Mouse (Mus musculus): ENCODE data around the gene Suv39h2.

Suv39h2 gene

GRCm38 (mm10) chr2:3474861-3475283 is at the start of gene Suv39h2:
TSS of gene Suv39h2 (minus strand) at chr2:3475031.
- DNase-seq (ENCODE audit: low read depth, low spot score): peak; percentile 83

DNA sequence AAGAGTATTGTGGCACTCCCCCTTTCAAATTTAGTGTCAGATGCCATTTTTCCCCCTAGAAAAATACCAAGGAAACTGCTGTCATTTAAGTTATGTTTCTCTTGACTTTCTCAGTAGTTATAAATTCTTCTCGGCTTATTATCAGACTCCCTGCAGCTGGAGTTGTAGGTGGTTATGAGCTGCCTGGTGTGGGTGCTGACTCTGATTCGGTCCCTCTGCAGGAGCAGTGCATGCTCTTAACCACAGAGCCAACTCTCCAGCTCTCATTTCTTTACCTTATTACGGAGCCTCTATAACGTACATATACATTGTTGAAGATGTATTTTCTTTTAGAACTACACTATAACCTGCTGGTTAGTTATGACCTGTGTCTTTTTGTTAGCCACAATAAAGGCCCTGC is 47.7 kb upstream of the Suv39h2 start:
- no peak for DNase-seq (ENCODE audit: low read depth, low spot score)

- peak; percentile 99 for DNase-seq (ENCODE audit: low read depth, low spot score)
These were observed 38.0 kb upstream of the Suv39h2 start, which contains the start of the genes Gm45902, Hspa14 and Cdnf for GRCm38 (mm10) chr2:3512552-3513454. TSS of gene Gm45902 (minus strand) at chr2:3512790. TSS of gene Hspa14 (minus strand) at chr2:3512814. TSS of gene Cdnf (plus strand) at chr2:3513030.

DNA sequence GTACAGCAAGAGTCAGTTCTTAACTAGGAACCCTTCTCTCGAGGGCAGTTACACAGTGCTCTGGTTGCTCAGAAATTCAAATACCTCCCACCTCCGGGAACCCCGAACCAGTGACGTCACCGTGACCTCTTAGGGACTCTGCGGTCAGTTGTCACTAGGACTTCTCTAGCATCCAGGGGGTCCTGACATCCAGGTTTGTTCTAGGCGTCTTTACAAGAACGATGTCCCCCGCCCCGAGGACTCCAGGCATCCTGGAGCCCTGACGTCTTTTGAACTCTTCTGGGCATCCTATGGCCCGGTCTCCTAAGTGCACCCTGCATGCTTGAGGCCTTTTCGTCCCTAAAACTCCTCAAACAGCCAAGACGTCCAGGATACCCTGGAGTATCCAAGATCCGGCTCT is 37.2 kb upstream of the Suv39h2 start:
- no peak for DNase-seq (ENCODE audit: low read depth, low spot score)

DNA sequence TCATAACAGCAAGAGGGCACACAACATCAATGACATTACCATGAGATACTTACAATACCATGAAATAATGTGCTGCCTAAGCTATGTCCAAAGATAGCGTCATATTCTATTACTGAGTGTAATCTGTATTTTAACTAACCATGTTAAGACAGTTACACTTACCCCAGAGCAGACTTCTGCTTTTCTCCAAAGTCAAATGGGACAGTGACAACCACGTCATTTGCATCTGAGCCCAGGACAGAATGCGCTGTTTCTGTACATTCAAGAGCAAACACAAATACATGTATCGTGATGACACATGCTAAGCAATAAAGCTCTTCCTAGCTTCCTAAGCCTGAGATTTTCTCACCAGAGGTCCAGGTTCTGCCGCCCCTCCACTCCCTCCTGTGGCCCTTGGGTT is 26.1 kb upstream of the Suv39h2 start:
- DNase-seq (ENCODE audit: low read depth, low spot score): no peak

DNA sequence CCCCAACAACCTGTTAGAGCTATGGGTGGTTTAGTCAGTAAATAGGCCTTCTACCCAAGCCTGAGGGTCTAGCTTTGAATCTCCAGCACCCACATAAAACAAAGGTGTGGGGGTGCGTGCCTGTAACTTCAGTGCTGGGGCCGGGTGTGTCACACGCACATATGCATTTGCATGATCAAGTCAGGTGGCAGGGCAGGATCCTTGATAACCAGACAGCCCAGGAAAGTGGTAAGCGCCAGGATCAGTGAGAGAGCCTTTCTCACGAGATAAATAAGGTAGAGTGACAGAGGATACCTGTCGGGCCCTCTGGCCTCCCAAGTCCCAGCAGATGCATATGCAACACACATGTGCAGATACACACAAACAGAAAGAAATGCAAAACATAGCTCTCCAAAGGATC is 24.7 kb upstream of the Suv39h2 start:
- DNase-seq (ENCODE audit: low read depth, low spot score): no peak

GRCm38 (mm10) chr2:3493833-3494409 is 19.1 kb upstream of the Suv39h2 start:
- no peak for DNase-seq (ENCODE audit: low read depth, low spot score)

DNA sequence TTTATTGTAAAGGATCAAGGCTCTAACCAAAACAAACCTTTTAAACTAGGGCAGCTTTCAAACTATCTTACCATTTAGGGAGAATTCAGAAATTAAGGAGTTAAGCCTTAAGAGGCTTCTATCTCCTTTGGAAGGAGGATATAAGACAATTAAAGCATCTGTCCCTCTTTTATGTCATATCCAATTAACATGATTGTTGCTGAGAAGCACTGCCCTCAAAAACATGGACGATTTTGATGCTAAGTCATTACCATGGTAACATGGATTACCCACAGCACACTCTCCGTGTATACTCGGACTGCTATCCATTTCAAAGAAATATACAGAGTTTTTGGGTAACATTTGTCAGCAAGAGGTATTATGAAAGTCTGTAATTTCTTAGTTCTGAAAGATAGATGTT is 15.0 kb upstream of the Suv39h2 start:
- no peak for DNase-seq (ENCODE audit: low read depth, low spot score)

DNA sequence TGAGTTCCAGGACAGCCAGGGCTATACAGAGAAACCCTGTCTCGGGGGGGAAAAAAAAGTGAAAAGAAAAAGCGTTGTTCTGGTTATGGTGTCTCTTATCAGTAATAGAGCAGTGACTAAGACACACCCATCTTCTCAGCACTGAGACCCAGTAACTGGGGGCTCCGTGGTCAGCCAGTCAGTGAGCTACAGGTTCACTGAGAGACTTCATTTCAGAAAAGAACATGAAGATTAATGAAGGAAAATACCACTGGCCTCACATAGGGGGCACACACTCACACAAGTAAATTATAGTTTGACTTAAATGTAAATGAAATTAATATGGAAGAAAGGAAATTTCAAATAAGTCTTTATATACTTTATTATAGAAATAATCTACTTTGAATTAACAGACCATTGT is 5.4 kb upstream of the Suv39h2 start:
- no peak for DNase-seq (ENCODE audit: low read depth, low spot score)

GRCm38 (mm10) chr2:3475746-3476251 is 968 bp upstream of the Suv39h2 start:
- DNase-seq (ENCODE audit: low read depth, low spot score): no peak

- DNase-seq (ENCODE audit: low read depth, low spot score): peak; percentile 34
These were observed 448 bp downstream of the Suv39h2 start for GRCm38 (mm10) chr2:3474361-3474805.

DNA sequence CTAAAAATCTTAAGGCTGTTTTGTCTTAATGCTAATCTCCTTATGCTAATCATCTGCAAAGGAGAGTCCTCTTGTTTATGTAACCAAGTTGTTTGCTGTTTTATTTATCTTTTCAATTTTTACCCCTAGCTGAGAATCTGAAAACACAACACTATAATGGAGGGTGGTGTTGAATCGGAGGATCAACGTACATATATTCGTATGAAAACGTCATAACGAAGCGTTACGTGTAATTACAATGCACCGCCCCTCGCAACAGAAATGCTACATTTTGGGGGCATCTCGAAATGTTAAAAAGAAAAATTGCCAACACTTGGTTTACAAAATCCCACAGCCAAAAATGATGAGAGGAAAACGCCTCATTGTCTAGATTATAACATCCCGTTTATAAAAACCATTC is 940 bp downstream of the Suv39h2 start:
- DNase-seq (ENCODE audit: low read depth, low spot score): no peak

DNA sequence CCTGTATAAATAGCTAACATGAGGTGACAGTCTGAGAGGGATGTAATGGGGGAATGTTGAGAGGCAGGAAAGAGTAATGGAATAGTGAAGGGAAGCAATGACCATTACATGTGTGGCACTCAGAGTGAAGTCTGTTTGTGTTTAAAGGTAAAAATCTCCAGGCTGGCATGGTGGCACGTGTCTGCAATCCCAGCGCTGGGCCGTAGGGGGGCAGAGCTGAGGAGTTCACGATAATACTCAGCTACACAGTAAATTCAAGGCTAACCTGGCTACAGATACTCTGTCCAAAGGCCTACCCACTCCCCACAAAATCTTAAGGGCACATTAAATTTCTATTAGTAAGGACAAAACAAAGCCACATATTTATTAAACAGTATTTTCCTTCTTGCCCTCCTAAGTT is 18.2 kb downstream of the Suv39h2 start:
- no peak for DNase-seq (ENCODE audit: low read depth, low spot score)

DNA sequence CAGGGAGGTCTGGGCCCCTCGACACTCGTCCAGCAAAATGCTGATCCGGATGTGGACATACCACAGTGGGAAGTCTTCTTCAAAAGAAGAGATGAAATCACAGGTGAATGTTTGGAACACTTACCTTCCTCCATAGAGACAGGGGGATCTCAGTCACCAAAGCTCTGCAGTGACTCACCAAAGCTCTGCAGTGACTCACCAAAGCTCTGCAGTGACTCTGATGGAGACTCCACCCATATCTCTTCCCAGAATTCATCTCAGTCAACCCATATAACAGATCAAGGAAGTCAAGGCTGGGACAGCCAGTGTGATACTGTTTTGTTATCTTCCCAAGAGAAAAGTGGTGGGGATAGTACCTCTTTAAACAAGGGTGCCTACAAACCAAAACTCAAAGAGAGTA is 21.7 kb downstream of the Suv39h2 start:
- DNase-seq (ENCODE audit: low read depth, low spot score): no peak

GRCm38 (mm10) chr2:3449431-3449830 is 25.4 kb downstream of the Suv39h2 start:
- DNase-seq (ENCODE audit: low read depth, low spot score): no peak

- no peak for DNase-seq (ENCODE audit: low read depth, low spot score)
These were observed 28.8 kb downstream of the Suv39h2 start for GRCm38 (mm10) chr2:3445984-3446383.

GRCm38 (mm10) chr2:3444206-3444605 is 30.6 kb downstream of the Suv39h2 start:
- no peak for DNase-seq (ENCODE audit: low read depth, low spot score)

DNA sequence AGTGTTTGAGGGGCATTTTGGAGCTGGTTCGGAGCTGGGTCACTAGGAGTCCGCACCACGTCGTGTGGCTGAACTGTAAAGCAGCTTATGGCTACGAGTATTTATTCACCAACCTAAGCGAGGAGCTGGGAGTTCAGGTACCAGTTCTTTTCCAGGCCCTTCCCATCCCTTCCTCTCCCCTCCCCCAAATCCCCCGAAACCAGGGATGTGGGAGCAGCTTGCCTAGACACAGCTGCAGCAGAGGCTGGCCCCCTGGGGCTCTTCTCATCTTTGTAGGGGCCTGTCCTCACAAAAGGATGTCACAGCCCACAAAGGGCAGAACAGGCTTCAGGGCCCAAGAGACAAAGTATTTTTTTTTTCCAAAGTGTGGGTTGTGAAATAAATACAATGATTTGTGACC is 36.9 kb downstream of the Suv39h2 start:
- no peak for DNase-seq (ENCODE audit: low read depth, low spot score)

DNA sequence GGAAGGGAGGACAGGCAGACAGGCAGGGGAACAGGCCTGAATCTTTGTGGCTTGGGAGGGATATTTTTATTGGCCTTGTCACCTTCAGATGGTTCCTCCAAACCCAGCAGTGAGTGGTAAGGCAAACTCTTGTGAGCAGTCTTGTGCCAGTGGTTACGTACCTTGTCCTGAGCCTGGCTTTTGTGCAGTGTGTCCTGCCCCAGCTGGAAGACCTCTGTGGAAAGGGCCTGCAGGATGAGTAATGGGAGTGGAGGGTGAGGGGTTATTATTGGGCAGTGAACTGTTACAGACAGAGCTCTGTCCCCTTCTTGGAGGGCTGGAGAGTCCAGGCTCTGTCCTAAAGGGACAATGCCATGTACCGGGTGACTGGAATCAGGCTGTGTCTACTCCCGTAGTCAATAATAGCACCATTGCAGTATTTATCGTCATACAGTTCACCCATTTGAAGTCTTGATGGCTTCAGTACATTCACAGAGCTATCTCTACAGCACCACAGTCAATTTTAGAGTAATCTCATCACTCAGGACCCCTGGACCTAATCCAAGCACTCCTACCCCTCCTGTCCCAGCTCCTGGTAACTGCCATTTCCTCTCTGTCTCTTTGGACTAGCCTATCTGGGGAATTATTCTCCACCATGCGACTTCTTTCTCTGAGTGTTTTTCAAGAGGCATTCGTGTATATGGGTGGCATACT is 39.3 kb downstream of the Suv39h2 start:
- no peak for DNase-seq (ENCODE audit: low read depth, low spot score)

GRCm38 (mm10) chr2:3430956-3431355 is 43.9 kb downstream of the Suv39h2 start:
- no peak for DNase-seq (ENCODE audit: low read depth, low spot score)

DNA sequence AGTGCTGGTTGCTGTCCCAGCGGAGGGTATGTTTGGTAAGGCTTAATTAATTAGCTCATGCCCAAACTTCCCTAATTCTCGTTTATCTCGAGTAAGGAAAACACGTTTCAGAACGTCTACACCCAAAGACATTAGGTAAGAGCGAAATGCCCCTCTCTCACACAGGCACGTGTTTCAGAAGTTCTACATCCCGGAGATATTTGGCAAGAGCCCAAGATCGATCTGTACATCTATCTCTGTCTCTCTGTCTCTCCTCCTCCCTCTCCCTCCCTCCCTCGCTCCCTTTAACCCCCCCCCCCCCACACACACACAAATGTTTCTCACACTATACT is 50.3 kb downstream of the Suv39h2 start:
- no peak for DNase-seq (ENCODE audit: low read depth, low spot score)

All from brain, embryonic 18.5 days (tissue).